Mouse (Mus musculus): ENCODE measurements around the gene H60b.

DNA sequence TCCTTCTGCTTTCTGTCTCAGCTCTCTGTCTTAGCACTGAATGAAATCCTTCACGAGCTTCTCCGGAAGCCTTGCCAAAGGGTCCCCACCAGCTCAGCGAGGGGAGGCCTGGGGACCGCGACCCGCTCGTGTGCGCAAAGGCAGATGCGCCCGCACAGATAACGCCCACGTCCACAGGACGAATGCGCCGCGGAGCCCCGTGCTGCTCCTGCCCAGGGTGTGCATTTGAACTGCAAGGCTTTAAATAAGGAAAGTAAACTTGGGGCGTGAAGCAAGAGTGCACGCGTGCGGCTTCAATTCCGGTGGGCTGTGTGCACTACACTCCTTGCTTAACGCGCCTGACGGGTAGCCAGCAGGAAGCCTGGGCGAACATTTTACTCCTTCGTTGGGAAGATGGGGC is 7.8 kb upstream of the H60b start:
- TF ChIP-seq CTCF (IDR thresholded peaks at IDR 0.05; ENCODE audit: insufficient read depth, low read depth, low read length), result no peak
- TF ChIP-seq POLR2A (IDR thresholded peaks at IDR 0.05; ENCODE audit: insufficient read depth, low read depth, low read length), result no peak

Measured in olfactory bulb, adult 2 months (tissue).